ENCODE assay signal across 17 mouse cellular contexts in the genomic region with DNA sequence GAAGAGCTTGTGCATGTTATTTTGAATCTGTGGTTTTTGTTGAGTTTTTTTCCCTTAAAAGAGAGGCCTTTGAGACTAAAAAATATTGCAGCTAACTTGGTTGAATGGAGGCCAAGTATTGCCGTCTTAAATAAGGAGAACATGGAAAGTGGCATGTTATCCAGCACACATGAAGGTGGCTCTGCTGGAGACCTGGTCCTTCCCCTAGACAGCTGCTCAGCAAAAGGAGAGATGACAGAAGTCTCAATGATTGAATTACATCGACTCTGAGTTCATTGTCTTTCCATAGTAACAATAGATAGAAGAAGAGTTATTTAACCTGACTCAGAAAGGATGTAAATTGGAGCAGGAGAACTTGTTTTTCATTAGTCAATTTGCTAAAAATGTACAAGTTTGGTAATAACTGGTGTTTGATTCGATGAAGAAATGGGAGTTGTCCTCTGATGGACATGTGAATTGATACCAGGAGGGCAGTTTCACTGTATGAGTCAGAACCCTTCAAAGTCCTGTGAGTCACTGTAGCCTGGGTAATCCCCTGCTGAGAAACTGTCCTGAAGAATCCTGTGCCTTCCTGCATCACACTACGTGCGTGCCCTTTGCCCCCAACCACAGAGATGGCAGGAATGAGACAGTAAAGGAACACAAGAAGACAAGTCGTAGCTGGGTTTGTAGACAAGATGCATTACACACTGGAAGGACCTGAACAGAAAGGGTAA.
DNase-seq lines count a peak whose midpoint lies in the region; ATAC-seq and TF ChIP-seq lines count a peak whose summit lies in the region.
"Had no signal": no experiment of that assay in that cellular context is flagged by ENCODE, and none has a peak within 500 bp of the region (broad histone marks: within the 10 kb centered on the region; RNA-seq: fewer than 3 reads in every experiment).

No protein-coding gene starts in this region.

- H3K4me3 ChIP-seq in kidney, postnatal 0 days (replicated peaks; ENCODE audit: low read depth, low read length) = no peak overlapping the region
- H3K4me3 ChIP-seq: embryonic facial prominence, embryonic 12.5 days; hindbrain, embryonic 10.5 days; left cerebral cortex, adult 2 months; limb, embryonic 15.5 days; midbrain, embryonic 12.5 days; neural tube, embryonic 13.5 days had no signal

- no peaks in the 10 kb centered on the region for H3K36me3 ChIP-seq in kidney, postnatal 0 days (ENCODE audit: insufficient read depth, low read length)
- H3K36me3 ChIP-seq: embryonic facial prominence, embryonic 12.5 days; hindbrain, embryonic 10.5 days; limb, embryonic 15.5 days; midbrain, embryonic 12.5 days; neural tube, embryonic 13.5 days had no signal

- H3K9ac ChIP-seq in kidney, postnatal 0 days (ENCODE audit: low read depth, low read length) = no peak overlapping the region
- H3K9ac ChIP-seq: embryonic facial prominence, embryonic 12.5 days; forebrain, postnatal 0 days; limb, embryonic 15.5 days; midbrain, embryonic 12.5 days; neural tube, embryonic 13.5 days had no signal

- TF ChIP-seq CTCF in kidney, postnatal 0 days (IDR thresholded peaks at IDR 0.05; ENCODE audit: low read depth) = no peak

- no peak overlapping the region for H3K27ac ChIP-seq in kidney, postnatal 0 days
- H3K27ac ChIP-seq: embryonic facial prominence, embryonic 12.5 days; hindbrain, embryonic 10.5 days; left cerebral cortex, adult 2 months; limb, embryonic 15.5 days; midbrain, embryonic 12.5 days; neural tube, embryonic 13.5 days had no signal

- peak; percentile 68 for ATAC-seq in kidney, postnatal 0 days (replicated peaks; ENCODE audit: low FRiP score, low read depth)
- ATAC-seq in granulocyte monocyte progenitor cell, adult 5-6 weeks (replicated peaks; ENCODE audit: poor library complexity, severe bottlenecking) = peak; percentile 74
- ATAC-seq: forebrain, postnatal 0 days had no signal

- no peaks in the 10 kb centered on the region for H3K27me3 ChIP-seq in kidney, postnatal 0 days (ENCODE audit: insufficient read depth, low read length)
- H3K27me3 ChIP-seq: embryonic facial prominence, embryonic 12.5 days; limb, embryonic 15.5 days; midbrain, embryonic 12.5 days; neural tube, embryonic 13.5 days had no signal

- no peak for DNase-seq in kidney, postnatal 0 days (ENCODE audit: low spot score)
- no peak for DNase-seq in kidney, postnatal 10 days
- DNase-seq in MN1 (ENCODE audit: low spot score) = peak; percentile 28
- DNase-seq in yolk sac, embryonic 10.5 days (ENCODE audit: low spot score) = peak; percentile 51
- no peak for DNase-seq in retina, embryonic 14.5 days (ENCODE audit: low spot score)
- DNase-seq in thymus, postnatal 14 days = no peak
- DNase-seq: cerebellum, adult 9-11 months; forebrain, postnatal 0 days; right cerebral cortex, adult 18-20 months; thymus, postnatal 4 days had no signal

- H3K9me3 ChIP-seq in kidney, postnatal 0 days (replicated peaks; ENCODE audit: low read length) = no peaks in the 10 kb centered on the region
- H3K9me3 ChIP-seq: embryonic facial prominence, embryonic 12.5 days; hindbrain, embryonic 10.5 days; limb, embryonic 15.5 days; midbrain, embryonic 12.5 days; neural tube, embryonic 13.5 days had no signal

- no peak overlapping the region for H3K4me2 ChIP-seq in kidney, postnatal 0 days (ENCODE audit: low read length)
- H3K4me2 ChIP-seq: embryonic facial prominence, embryonic 12.5 days; limb, embryonic 15.5 days; midbrain, embryonic 12.5 days; neural tube, embryonic 13.5 days had no signal

- H3K4me1 ChIP-seq in kidney, postnatal 0 days (replicated peaks; ENCODE audit: insufficient read depth, low read length) = peaks cover 25% of the 10 kb centered on the region

- WGBS in kidney, postnatal 0 days = 78% methylated on average over 6 of the region's 6 CpGs

Comparison
In these comparisons a context has a peak if more than half of its experiments do, and no peak if none do; other contexts are left out.
1. DNase-seq: peak in MN1 (single experiment) and yolk sac, embryonic 10.5 days (single experiment); none in kidney, postnatal 0 days (single experiment), kidney, postnatal 10 days (single experiment), retina, embryonic 14.5 days (single experiment) and thymus, postnatal 14 days (single experiment).